Mouse (Mus musculus) megakaryocyte, embryonic 14.5 days (primary cell): ENCODE results near the gene Bcl9l.

Source experiments
- FLI1 ChIP-seq: IDR thresholded peaks from 2 replicates; pipeline ENCODE4 v1.6.1; 2012; ENCODE audit warnings: low read length, inconsistent platforms, mixed read lengths
- GATA1 ChIP-seq: IDR thresholded peaks from 3 replicates; pipeline ENCODE4 v1.6.1; 2012; ENCODE audit warnings: mixed read lengths, low read length, inconsistent platforms, borderline replicate concordance

GRCm38 (mm10) chr9:44525001-44525400 is 42.4 kb downstream of the Bcl9l start:
- TF ChIP-seq GATA1 (no peak), FLI1 (no peak)
